Mouse (Mus musculus): ENCODE measurements around the gene Ghsr.
"Not testable (repeated sequence)": the region's sequence is repeated elsewhere in the genome, so short reads cannot be mapped to it uniquely, and the experiment has no call there.

Gene Ghsr

DNA sequence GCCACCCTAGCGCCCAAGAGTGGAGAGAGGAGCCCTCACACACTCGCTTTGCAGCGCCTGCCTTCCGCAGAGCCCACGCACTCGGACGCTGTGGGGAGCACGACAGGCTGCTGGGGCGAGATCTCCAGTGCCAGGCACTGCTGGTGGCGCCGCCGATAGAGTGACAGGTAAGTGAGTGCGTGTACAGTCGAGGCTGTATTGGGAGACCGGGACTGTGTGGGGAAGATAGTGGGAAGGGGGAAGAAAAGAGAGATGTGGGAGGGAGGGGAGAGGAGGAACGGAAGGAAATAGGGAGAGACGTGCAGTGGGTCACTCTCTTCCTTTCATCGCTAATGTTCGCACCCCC lies at the start of gene Ghsr:
Gene Ghsr (plus strand): TSS at position 76 of the 346 bp plus-strand sequence.
- no peak for DNase-seq (ENCODE audit: low spot score)

DNA sequence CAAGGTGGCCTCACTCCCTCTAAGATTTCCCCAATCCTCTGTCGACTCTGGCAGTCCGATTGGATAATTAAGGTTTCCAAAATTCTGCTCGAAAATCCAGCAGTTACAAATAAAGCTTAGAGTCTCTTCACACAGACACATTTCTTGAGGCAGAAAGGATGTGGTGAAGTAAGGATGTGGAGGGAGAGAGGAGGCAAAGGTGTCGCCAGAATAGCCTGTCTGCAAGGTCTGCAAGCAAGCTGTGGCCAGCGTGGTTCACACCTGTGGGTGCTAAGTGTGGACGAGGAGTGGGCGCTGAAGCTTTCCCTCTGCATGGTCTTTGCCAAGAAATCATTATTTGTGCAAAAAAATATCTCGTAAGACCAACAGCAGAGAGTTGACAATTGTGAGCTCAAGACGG lies 48.6 kb upstream of the Ghsr start:
- no peak for DNase-seq (ENCODE audit: low spot score)

GRCm38 (mm10) chr3:27323551-27323950 lies 47.6 kb upstream of the Ghsr start:
- DNase-seq (ENCODE audit: low spot score), result no peak

- DNase-seq (ENCODE audit: low spot score), result no peak
These were observed 44.4 kb upstream of the Ghsr start for GRCm38 (mm10) chr3:27326633-27327191.

DNA sequence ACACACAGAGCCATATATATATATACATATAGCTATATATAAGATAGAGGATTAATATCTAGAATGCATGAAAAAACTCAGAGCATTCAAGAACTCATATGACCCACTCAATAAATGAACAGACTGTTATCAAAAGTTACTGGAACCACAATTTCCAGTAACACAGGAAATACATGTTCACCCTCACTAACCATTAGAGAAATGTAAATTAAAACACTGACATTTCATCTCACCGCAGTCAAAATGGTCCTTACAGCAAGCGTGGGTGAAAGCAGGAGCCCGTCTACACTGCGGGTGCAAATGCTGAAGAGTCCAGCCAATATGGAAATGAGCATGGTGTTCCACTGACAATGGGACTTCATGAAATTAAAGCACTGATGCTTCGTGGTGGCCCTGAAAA lies 40.4 kb upstream of the Ghsr start:
- DNase-seq (ENCODE audit: low spot score), result no peak

DNA sequence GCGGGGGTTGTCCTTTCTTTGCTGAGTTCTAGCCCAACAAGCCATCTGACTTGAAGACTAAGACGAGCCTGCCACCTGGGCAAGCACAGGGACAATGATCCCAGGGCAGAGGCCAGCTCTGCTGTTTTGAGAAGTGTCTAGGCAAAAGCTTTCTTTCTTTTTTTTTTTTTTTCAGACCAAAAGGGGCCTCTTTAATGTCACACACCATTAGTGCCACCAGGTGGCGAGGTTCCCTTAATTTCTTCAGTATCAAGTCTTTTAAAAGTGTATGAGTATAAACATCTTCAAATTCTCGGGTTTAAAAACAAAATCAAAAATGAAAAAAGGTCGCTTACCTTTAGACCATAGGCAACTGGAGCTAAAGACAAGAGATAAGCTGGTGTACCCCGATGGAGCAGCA lies 32.7 kb upstream of the Ghsr start:
- peak; percentile 59 for DNase-seq (ENCODE audit: low spot score)

DNA sequence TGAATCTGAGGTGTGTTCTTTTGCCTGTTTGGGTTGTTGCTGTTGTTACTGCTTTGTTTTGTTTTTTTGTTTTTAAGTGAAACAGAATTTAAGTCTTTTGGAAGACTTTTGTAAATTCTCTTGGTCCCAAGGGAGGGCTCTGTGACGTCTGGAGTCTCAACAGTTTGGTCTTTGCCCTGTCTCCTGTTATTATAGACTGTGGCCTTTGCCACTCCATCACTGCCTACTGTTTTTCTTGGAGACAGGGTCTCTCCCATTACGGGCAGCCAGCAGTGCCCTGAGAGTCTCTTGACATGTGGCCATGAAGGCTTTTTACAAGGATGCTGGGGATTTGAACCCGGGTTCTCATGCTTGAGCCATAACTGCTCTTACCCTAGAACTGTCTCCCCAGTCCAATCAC lies 32.3 kb upstream of the Ghsr start:
- DNase-seq (ENCODE audit: low spot score), result no peak

DNA sequence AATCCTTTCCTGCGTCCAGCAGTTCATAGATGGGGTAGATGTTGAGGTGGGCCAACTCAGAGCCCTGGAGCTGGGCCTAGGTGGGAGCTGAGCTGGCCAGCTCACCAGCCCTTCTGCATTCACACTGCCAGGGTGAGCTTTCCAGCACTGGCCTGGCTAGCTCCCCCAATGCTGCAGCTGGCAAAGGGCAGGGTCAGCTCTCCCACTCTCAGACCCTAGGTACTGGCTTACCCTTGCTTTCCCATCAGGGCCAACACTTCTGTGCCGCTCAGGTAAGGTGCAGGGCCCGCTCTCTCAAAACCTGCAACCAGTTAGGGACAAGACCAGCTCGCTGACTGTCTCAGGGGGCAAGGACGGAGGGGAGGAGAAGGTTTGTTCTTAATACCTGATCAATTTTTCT lies 30.4 kb upstream of the Ghsr start:
- no peak for DNase-seq (ENCODE audit: low spot score)

GRCm38 (mm10) chr3:27342462-27342861 lies 28.7 kb upstream of the Ghsr start:
- DNase-seq (ENCODE audit: low spot score), result no peak

DNA sequence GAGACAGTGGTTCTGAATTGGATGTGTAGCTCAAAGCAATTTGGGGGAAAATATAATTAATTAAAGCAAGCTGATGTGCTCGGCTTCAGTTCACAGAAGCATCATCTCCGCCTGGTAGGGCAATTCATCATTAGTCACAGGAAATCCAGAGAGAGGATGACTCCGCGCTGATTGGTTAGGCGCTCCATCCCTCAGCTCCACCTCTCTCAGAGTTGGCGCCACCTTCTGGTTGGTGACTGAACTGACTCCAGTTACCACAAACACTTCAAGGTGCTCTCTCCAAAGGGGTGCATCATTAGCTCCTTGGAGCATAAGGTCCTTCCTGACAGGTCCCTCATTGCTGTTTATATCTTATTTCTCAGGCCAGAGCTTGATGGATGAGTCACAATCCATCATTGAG lies 25.6 kb upstream of the Ghsr start:
- DNase-seq (ENCODE audit: low spot score), result no peak

- DNase-seq (ENCODE audit: low spot score), result no peak
These were observed 22.7 kb upstream of the Ghsr start for GRCm38 (mm10) chr3:27348462-27348861.

DNA sequence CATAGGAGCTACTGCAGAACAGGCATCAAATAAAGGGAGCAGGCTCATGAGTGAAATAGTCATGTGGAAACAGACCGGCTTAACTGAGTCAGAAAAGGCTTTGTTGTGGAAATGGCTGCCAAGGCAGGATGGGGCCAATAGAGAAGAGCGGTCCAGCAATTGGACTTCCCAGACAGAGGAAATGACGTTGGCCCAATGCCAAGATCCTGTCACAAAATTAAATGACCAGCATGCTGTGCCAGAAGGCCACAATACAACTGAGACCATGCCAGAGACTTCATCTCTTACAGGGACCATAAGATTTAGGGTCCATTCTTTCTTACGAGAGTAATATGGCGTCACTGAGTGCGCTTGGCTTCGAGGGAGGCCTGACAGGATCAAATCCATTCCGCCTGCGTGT lies 20.0 kb upstream of the Ghsr start:
- peak; percentile 18 for DNase-seq (ENCODE audit: low spot score)

DNA sequence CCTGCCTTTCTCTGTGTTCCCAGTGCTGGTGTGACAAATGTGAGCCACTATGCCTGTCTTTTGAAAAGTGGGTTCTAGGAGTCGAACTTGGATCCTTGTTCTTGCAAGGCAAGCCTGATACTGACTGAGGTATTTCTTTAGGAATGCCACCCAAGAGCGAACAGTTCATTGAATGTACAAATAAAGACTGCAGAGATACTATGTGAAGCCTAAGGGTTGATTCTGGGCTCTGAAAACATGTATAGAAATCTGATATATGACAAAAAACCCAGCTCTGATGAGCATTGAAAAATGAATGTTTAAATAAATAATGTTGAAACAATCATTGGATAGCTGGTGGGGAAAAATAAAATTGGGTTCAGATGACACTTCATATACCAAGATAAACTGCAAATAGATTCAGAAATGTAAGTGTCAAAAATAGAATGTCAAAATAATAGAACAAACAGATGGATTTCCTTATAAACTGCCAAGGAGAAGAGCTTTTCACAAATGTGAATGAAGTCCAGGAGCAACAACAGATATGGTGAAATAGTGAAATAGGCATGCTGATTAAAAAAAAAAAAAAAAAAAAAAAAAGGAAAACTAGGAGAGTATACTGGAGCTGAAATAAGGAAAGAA lies 11.9 kb upstream of the Ghsr start:
- DNase-seq (ENCODE audit: low spot score), result no peak

- DNase-seq (ENCODE audit: low spot score), result no peak
These were observed 1.0 kb upstream of the Ghsr start for GRCm38 (mm10) chr3:27370125-27370524.

- no peak for DNase-seq (ENCODE audit: low spot score)
These were observed 422 bp upstream of the Ghsr start for GRCm38 (mm10) chr3:27370582-27371275.

- no peak for DNase-seq (ENCODE audit: low spot score)
These were observed 837 bp downstream of the Ghsr start for GRCm38 (mm10) chr3:27371725-27372650.

- no peak for DNase-seq (ENCODE audit: low spot score)
These were observed 3.2 kb downstream of the Ghsr start for GRCm38 (mm10) chr3:27374396-27374795.

GRCm38 (mm10) chr3:27377935-27378334 lies 6.8 kb downstream of the Ghsr start:
- no peak for DNase-seq (ENCODE audit: low spot score)

DNA sequence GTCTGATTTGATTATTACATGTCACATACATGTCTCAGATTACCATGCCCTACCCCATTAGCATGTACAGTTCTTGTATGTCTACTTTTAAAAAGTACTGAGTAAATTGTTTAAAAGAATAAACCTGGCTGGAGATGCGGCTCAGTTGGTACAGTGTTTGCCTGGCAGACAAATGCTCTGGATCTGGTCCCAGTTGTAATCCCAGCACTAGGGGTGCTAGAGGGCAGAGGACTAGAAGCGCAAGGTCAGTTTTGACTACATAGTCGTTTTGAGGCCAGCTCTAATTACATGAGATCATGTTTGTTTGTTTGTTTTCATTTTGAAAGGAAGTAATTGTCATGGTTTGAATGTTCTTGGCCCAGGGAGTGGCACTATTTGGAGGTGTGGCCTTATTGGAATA lies 13.7 kb downstream of the Ghsr start:
- no peak for DNase-seq (ENCODE audit: low spot score)

DNA sequence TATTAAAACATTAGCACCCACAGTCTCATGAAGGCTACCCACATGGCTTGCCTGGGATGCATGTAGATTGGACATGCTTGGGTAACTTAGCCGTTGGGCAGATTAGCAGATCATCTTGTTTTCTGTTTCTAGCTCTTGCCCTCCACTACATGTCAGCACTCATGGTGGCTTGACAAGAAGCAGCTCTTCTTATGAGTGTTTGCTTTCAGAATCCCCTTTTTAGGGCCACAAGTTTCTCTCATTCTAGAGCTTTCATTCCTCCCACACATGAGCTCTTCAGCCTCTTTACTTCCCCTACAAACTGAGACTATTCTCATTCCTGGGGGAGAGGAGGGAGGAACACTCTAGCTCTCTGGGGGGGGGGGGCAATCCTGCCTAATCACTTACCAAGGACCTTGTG lies 18.8 kb downstream of the Ghsr start:
- peak; percentile 6 for DNase-seq (ENCODE audit: low spot score)

GRCm38 (mm10) chr3:27400996-27401395 lies 29.8 kb downstream of the Ghsr start:
- not testable (repeated sequence) for DNase-seq (ENCODE audit: low spot score)

GRCm38 (mm10) chr3:27406440-27406839 lies 35.3 kb downstream of the Ghsr start:
- no peak for DNase-seq (ENCODE audit: low spot score)

DNA sequence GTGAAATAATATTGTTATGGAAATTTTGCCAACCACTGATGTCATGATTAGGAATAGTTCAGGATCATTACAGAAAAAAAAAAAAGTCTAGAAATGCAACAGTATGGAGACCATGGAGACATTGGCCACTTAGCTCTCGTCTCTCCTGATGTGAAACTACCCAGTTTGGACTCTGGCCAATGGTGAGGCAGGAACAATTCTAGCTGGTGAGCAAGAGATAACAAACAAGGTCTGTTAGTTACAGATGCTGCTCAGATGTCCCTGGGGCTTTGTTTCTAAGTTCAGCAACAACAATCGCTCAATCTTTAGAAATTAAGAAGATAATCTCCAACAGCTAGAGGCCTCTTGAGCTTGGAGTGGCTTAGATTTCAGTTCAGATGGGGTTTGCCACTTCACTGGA lies 37.4 kb downstream of the Ghsr start:
- peak; percentile 73 for DNase-seq (ENCODE audit: low spot score)

Measured in MN1 (cell line).